Mouse (Mus musculus) megakaryocyte, embryonic 14.5 days (primary cell): ENCODE data around the gene Paxbp1.

Experiments used
- FLI1 ChIP-seq: IDR thresholded peaks from 2 replicates; pipeline ENCODE4 v1.6.1; 2012; ENCODE audit warnings: low read length, inconsistent platforms, mixed read lengths
- GATA1 ChIP-seq: IDR thresholded peaks from 3 replicates; pipeline ENCODE4 v1.6.1; 2012; ENCODE audit warnings: mixed read lengths, low read length, inconsistent platforms, borderline replicate concordance

GRCm38 (mm10) chr16:91029901-91030300 lies 14.4 kb downstream of the Paxbp1 start:
- TF ChIP-seq GATA1: no peak
- no peak for TF ChIP-seq FLI1
